Mouse (Mus musculus): Measurements from ENCODE around the gene Amot.
A peak's percentile ranks its signal among the peaks of the same experiment; 100 is the strongest.

Amot gene

GRCm38 (mm10) chrX:145504717-145505415 lies at the start of gene Amot:
TSS of gene Amot (minus strand) at chrX:145505181.
- peak; percentile 60 for DNase-seq (ENCODE audit: low spot score)

GRCm38 (mm10) chrX:145545060-145545459 lies 40.1 kb upstream of the Amot start:
- DNase-seq (ENCODE audit: low spot score): no peak

GRCm38 (mm10) chrX:145543602-145544490 lies 38.9 kb upstream of the Amot start:
- DNase-seq (ENCODE audit: low spot score): no peak

GRCm38 (mm10) chrX:145541050-145541449 lies 36.1 kb upstream of the Amot start:
- no peak for DNase-seq (ENCODE audit: low spot score)

GRCm38 (mm10) chrX:145540321-145540720 lies 35.3 kb upstream of the Amot start:
- DNase-seq (ENCODE audit: low spot score): no peak

GRCm38 (mm10) chrX:145529602-145530001 lies 24.6 kb upstream of the Amot start:
- no peak for DNase-seq (ENCODE audit: low spot score)

- no peak for DNase-seq (ENCODE audit: low spot score)
These were observed 11.5 kb upstream of the Amot start for GRCm38 (mm10) chrX:145516322-145517066.

GRCm38 (mm10) chrX:145515498-145516158 lies 10.6 kb upstream of the Amot start:
- no peak for DNase-seq (ENCODE audit: low spot score)

GRCm38 (mm10) chrX:145510675-145511074 lies 5.7 kb upstream of the Amot start:
- DNase-seq (ENCODE audit: low spot score): no peak

- DNase-seq (ENCODE audit: low spot score): peak; percentile 23
These were observed 648 bp upstream of the Amot start for GRCm38 (mm10) chrX:145505457-145506201.

- DNase-seq (ENCODE audit: low spot score): no peak
These were observed 3.2 kb downstream of the Amot start for GRCm38 (mm10) chrX:145501666-145502355.

GRCm38 (mm10) chrX:145499101-145499500 lies 5.9 kb downstream of the Amot start:
- no peak for DNase-seq (ENCODE audit: low spot score)

- DNase-seq (ENCODE audit: low spot score): no peak
These were observed 6.3 kb downstream of the Amot start for GRCm38 (mm10) chrX:145498691-145499090.

GRCm38 (mm10) chrX:145497486-145497885 lies 7.5 kb downstream of the Amot start:
- no peak for DNase-seq (ENCODE audit: low spot score)

- DNase-seq (ENCODE audit: low spot score): no peak
These were observed 9.6 kb downstream of the Amot start for GRCm38 (mm10) chrX:145495381-145495780.

GRCm38 (mm10) chrX:145490821-145491220 lies 14.2 kb downstream of the Amot start:
- no peak for DNase-seq (ENCODE audit: low spot score)

- DNase-seq (ENCODE audit: low spot score): no peak
These were observed 14.6 kb downstream of the Amot start for GRCm38 (mm10) chrX:145490417-145490816.

GRCm38 (mm10) chrX:145489950-145490349 lies 15.0 kb downstream of the Amot start:
- DNase-seq (ENCODE audit: low spot score): no peak

- no peak for DNase-seq (ENCODE audit: low spot score)
These were observed 19.5 kb downstream of the Amot start for GRCm38 (mm10) chrX:145485495-145485894.

- DNase-seq (ENCODE audit: low spot score): no peak
These were observed 21.4 kb downstream of the Amot start for GRCm38 (mm10) chrX:145483486-145484055.
